Mouse (Mus musculus) right cerebral cortex, postnatal 25 days (tissue): Measurements from ENCODE around the gene Smox.

Experiments used
- DNase-seq: peaks from one replicate; pipeline ENCODE4 v3.0.0; 2022

Smox gene

DNA sequence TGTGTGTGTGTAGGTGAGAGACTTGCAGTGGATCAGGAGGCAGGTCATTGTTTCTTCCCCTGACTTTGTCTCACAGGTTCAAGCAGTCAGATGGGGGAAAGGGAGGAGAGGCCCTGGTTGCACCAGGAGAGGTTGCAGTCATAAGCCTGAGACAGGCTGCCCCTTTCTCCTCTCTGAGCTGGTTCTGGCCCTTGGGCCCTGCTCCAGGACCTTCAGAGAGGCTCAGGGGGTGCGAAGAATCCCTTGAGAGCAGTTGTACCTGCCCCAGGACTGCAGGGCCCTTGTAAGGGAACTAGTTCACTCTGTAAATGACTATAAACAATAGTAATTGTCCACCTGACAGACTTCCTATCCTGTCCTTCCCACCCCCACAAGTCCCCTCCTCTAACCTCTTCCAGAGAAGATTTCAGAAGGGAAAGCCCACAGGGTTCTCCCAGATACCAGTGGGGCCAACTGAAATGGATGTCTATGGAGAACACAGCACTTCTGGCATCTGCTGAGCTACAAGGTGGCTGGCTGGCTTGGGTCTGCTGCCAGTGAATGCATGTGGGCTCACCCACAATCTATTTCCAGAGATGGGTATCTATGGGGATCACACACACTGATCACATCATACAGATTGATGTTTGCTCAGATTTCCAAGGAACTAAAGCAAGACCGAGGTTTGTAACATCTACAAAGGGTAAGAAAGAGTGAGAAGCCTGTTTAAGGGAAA, 69.1 kb downstream of the Smox start:
- no peak for DNase-seq

DNA sequence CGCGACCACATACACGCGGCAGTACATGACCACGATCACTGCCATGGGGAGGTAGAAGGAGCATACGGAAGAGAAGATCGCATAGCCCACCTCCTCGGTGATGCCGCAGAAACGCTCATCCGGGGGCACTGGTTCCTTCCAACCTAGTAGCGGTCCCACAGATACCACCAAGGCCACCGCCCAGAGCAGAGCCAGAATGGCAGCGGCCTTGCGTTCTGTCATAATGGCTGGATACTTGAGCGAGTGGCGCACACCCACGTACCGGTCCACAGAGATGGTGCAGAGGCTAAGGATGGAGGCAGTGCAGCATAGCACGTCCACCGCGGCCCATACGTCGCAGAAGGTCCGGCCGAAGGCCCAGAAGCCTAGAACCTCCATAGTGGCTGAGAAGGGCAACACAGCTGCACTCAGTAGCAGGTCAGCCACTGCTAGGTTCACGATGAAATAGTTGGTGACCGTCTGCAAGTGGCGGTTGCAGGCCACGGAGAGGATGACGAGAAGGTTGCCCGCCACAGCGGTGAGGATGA, 70.1 kb downstream of the Smox start:
- DNase-seq, result no peak

GRCm38 (mm10) chr2:131561891-131562585, 70.7 kb downstream of the Smox start, which contains the start of gene Adra1d:
TSS of gene Adra1d (minus strand) at chr2:131562283.
- DNase-seq, result no peak

DNA sequence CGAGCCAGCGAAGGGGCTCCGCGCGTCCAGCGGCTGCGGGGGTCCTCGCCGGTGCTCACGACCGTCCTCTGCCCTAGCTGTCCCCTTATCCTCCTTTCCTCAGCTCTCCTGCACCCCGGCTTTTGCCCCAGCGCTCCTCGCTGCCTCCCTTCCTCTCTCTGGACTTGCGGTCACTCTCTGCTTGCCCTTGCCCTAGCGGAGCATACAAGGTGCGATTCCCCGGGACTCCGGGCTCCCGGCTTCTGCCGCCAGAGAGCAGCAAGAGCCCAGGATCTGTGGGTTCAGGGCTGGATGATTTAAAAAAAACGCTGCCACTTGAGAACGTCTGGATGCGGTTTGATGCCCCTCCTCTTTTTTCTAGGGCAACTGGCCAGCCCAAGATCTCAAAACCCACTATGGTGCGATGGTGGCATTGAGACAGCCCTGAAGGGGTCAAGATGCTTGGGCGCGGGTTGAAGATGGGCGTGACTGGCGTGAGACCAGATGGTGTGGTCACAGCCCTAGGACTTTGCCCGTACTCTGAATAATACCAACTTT, 71.4 kb downstream of the Smox start:
- peak; percentile 63 for DNase-seq
